Mouse (Mus musculus): ENCODE results near the gene Dnajc14.
"Not testable (repeated sequence)": the region's sequence is repeated elsewhere in the genome, so short reads cannot be mapped to it uniquely, and the experiment has no call there.

Gene Dnajc14

DNA sequence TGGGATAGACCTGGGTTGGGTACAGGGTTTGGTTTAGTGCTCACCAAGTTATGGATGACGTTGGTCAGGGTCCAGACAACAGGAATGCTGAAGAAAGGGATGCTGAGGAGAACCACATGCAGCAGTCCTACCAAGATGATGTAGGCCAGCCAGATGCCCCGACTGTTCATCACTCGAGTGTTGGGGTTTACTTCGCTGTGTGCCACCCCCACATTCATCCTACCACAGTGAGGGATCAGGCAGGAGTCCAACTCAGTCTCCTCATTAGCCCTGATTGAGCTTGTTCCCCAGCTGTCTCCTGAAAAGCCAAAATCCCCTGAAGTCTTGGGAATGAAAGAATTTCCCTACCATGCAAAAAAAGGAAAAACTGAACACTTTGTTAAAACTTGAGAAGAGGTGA lies 16.4 kb downstream of the Dnajc14 start:
- DNase-seq (ENCODE audit: low spot score in 2 of 2) = no peak

GRCm38 (mm10) chr10:128821358-128822056 lies 17.6 kb downstream of the Dnajc14 start, which contains the start of gene Ormdl2:
TSS of gene Ormdl2 (minus strand) at chr10:128821645.
- DNase-seq (ENCODE audit: low spot score in 2 of 2) = peak; percentile 88 to 91

DNA sequence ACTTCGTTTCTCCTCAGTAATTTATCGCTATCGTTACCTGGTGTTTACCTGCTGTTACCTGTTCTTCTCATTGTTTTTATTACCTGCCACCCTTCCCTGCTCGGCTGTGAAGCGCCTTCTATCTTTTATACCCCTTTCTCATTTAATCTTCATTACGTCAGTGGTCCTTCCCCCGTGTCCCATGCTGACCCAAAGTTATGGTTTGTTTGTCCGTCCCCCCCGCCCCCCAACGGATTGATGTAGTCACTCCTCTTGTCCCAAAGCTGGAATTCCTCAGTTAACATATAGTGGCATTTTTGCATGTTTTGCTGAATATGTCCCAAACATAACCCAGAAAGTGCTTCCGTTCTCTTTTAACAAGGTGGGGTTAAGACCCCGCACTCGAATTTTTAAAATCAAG lies 18.3 kb downstream of the Dnajc14 start:
- DNase-seq (ENCODE audit: low spot score in 2 of 2) = no peak

DNA sequence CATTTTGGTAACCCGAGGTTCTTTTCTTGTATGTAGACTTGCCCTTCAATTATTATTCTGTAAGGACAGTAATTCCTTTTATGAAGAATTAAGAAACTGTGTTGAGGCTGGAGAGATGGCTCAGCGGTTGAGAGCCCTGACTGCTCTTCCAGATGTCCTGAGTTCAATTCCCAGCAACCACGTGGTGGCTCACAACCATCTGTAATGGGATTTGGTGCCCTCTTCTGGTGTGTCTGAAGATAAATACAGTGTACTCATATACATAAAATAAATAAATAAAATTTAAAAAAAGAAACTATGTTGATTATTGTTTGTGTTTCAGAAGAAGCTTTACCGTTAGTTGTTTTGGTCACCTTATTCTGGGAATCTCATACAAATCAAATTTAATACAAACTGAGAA lies 19.2 kb downstream of the Dnajc14 start:
- DNase-seq (ENCODE audit: low spot score in 2 of 2) = not testable (repeated sequence)

DNA sequence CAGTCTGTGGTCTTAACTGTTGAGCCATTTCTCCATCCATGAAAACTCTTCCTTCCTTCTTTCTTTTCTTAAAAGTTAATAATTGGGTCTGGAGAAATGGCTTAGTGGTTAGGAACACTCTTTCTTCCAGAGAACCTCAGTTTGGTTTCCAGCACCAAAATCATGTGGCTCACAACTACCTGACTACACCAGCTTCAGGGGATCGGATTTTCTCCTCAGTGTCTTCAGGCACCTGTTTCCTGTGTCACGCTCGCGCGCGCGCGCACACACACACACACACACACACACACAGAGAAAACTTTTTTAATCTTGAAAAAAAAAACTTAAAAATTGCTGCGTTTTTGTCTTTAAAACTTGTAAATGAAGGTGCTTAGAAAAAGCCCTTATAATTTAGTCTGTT lies 20.0 kb downstream of the Dnajc14 start:
- no peak for DNase-seq (ENCODE audit: low spot score in 2 of 2)

- DNase-seq (ENCODE audit: low spot score in 2 of 2) = no peak
Observed at GRCm38 (mm10) chr10:128837400-128837799, 33.5 kb downstream of the Dnajc14 start.

GRCm38 (mm10) chr10:128839434-128839833 lies 35.6 kb downstream of the Dnajc14 start:
- no peak for DNase-seq (ENCODE audit: low spot score in 2 of 2)

- no peak for DNase-seq (ENCODE audit: low spot score in 2 of 2)
Observed at GRCm38 (mm10) chr10:128840612-128841011, 36.8 kb downstream of the Dnajc14 start.

- no peak for DNase-seq (ENCODE audit: low spot score in 2 of 2)
Observed at GRCm38 (mm10) chr10:128843260-128843659, 39.4 kb downstream of the Dnajc14 start.

DNA sequence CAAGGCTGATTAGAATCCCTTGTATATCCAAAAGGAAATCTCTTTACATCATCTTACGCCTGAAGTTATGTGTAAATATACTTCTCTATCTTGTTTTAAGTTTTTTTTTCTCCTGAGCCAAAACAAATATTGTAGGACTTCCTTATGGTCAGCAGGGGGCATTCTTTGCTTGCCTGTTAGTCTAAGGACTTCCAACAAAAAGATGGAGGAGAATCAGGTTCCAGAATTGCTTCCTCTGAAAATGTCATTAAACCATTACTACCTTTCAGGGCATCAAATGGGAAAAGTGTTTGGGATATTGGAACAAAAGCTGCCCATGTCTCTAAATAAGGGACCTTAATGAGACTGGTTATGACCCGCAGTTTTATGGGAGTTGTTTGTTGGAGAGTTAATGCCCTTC lies 41.7 kb downstream of the Dnajc14 start:
- no peak for DNase-seq (ENCODE audit: low spot score in 2 of 2)

- no peak for DNase-seq (ENCODE audit: low spot score in 2 of 2)
Observed at GRCm38 (mm10) chr10:128846664-128847063, 42.8 kb downstream of the Dnajc14 start.

DNA sequence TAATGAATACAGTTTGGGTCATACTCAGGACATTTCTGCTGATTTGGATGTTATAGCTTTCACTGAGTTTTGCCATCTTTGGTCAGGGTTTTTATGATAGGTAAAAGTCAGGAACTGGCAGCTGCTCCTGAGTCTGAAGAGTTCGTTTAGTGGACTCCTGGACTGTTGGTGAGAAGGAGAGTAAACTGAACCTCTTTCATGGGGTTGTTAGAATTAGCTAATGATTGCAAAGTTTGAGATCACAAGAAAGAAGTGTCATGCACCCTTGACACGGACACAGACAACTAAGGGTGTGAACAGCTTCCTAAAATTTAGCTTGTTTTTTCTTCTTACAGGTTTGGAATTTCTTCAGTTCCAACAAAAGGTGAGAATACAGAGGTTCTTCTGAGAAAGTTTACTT lies 44.6 kb downstream of the Dnajc14 start:
- DNase-seq (ENCODE audit: low spot score in 2 of 2) = no peak

GRCm38 (mm10) chr10:128850339-128850738 lies 46.5 kb downstream of the Dnajc14 start:
- DNase-seq (ENCODE audit: low spot score in 2 of 2) = no peak

- DNase-seq (ENCODE audit: low spot score in 2 of 2) = no peak
Observed at GRCm38 (mm10) chr10:128861176-128861575, 57.3 kb downstream of the Dnajc14 start.

- DNase-seq (ENCODE audit: low spot score in 2 of 2) = no peak
Observed at GRCm38 (mm10) chr10:128866042-128866441, 62.2 kb downstream of the Dnajc14 start.

DNA sequence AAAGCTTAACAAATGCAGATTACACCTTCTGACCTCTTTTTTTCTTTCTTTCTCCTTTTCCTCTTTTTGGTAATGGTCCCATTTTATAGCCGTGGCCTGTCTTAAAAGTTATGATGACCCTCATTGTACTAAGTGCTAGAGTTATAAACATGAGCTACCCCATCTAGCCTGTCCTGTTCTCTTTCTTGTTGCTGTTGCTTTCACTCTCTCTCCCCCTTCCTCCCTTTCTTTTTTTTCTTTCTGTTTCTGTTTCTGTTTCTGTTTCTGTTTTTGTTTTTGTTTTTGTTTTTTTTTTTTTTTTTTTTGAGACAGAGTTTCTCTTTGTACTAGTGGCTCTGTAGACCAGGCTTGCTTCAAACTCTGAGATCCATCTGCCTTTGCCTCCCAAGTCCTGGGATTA lies 62.7 kb downstream of the Dnajc14 start:
- DNase-seq (ENCODE audit: low spot score in 2 of 2) = no peak
